In genomic region chr8:117899892-117900291, GRCm38 (mm10) we compare ENCODE assay signal across 18 mouse cellular contexts.
"Had no signal": no experiment of that assay in that cellular context is flagged by ENCODE, and none has a peak within 500 bp of the region (broad histone marks: within the 10 kb centered on the region; RNA-seq: fewer than 3 reads in every experiment).

No protein-coding gene starts in this region.

- H3K9me3 ChIP-seq: midbrain, embryonic 10.5 days; midbrain, embryonic 12.5 days; neural tube, embryonic 13.5 days; neural tube, embryonic 15.5 days had no signal

- H3K4me2 ChIP-seq: lung, embryonic 14.5 days; midbrain, embryonic 12.5 days; neural tube, embryonic 13.5 days; neural tube, embryonic 15.5 days had no signal

- H3K9ac ChIP-seq: lung, embryonic 14.5 days; midbrain, embryonic 12.5 days; neural tube, embryonic 13.5 days; neural tube, embryonic 15.5 days had no signal

- H3K27me3 ChIP-seq: midbrain, embryonic 12.5 days; neural tube, embryonic 13.5 days; neural tube, embryonic 15.5 days had no signal

- H3K27ac ChIP-seq: midbrain, embryonic 10.5 days; midbrain, embryonic 12.5 days; neural tube, embryonic 13.5 days; neural tube, embryonic 15.5 days had no signal

- DNase-seq: lung, adult 18-20 months; lung, embryonic 14.5 days; lung, postnatal 10 days; lung, postnatal 4 days; midbrain, embryonic 14.5 days; retina, postnatal 1 day; right cerebral cortex, adult 18-20 months; right cerebral cortex, postnatal 25 days; spleen, adult 18-20 months; thymus, adult 18-20 months; thymus, postnatal 14 days; thymus, postnatal 4 days had no signal

- ATAC-seq: midbrain, embryonic 16.5 days had no signal

- H3K4me1 ChIP-seq: midbrain, embryonic 10.5 days; midbrain, embryonic 12.5 days; neural tube, embryonic 15.5 days had no signal

- H3K36me3 ChIP-seq: midbrain, embryonic 10.5 days; midbrain, embryonic 12.5 days; neural tube, embryonic 13.5 days; neural tube, embryonic 15.5 days had no signal

- H3K4me3 ChIP-seq: midbrain, embryonic 10.5 days; midbrain, embryonic 12.5 days; myocyte; neural tube, embryonic 13.5 days; neural tube, embryonic 15.5 days had no signal
